Mouse (Mus musculus) gastrocnemius, postnatal 4 days (tissue): Measurements from ENCODE around the gene Fkbp15. TPM values are rescaled to one million over a fixed set of nuclear protein-coding genes. Genes with fewer than 3 reads are reported as not detected.
A peak's percentile ranks its signal among the peaks of the same experiment; 100 is the strongest.

ENCODE experiments used
- DNase-seq, 2 experiments: peaks; one replicate each; pipeline ENCODE4 v3.0.0; 2021 to 2022; ENCODE audit warnings: low spot score in 2 of 2, mixed read lengths in 2 of 2
- total RNA-seq, 2 experiments: library from RNA; stranded (reverse); gene quantifications; 2 replicates each; pipeline ENCODE4 v1.2.3; 2021

The Fkbp15 gene
- total RNA-seq, 2 experiments from 2014 or later, result 26.7 to 28.5 TPM

GRCm38 (mm10) chr4:62322684-62323083, 37.7 kb downstream of the Fkbp15 start:
- DNase-seq, result no peak

DNA sequence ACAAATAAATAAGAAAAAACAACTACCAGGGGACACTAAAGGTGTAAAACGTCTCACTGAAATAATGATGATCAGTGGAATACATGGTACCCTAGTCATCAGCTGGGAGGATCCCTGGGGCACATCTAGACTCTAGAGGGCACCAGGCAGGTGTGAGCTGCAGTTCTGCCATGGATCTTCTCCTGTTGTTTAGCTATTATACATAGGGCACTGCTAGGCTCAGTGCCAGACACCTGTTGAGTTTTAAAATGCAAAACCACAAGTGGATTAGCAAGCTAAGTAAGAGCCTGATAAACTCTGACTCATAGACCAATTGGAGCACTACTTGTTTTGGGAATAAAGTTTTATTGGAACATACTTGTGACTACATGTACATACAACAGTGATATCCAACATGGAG, 42.1 kb downstream of the Fkbp15 start:
- no peak for DNase-seq

GRCm38 (mm10) chr4:62316456-62316855, 43.9 kb downstream of the Fkbp15 start:
- no peak for DNase-seq

GRCm38 (mm10) chr4:62314516-62314915, 45.8 kb downstream of the Fkbp15 start:
- DNase-seq, result no peak

- DNase-seq, result no peak
These were observed 46.6 kb downstream of the Fkbp15 start for GRCm38 (mm10) chr4:62313641-62314211.

GRCm38 (mm10) chr4:62312821-62313220, 47.5 kb downstream of the Fkbp15 start:
- no peak for DNase-seq

- DNase-seq, result no peak
These were observed 51.9 kb downstream of the Fkbp15 start for GRCm38 (mm10) chr4:62308406-62308805.

- DNase-seq, result no peak
These were observed 53.5 kb downstream of the Fkbp15 start for GRCm38 (mm10) chr4:62306840-62307239.

GRCm38 (mm10) chr4:62306301-62306700, 54.0 kb downstream of the Fkbp15 start:
- DNase-seq, result no peak

GRCm38 (mm10) chr4:62303288-62303687, 57.1 kb downstream of the Fkbp15 start:
- no peak for DNase-seq

- DNase-seq, result no peak
These were observed 57.6 kb downstream of the Fkbp15 start for GRCm38 (mm10) chr4:62302795-62303194.

DNA sequence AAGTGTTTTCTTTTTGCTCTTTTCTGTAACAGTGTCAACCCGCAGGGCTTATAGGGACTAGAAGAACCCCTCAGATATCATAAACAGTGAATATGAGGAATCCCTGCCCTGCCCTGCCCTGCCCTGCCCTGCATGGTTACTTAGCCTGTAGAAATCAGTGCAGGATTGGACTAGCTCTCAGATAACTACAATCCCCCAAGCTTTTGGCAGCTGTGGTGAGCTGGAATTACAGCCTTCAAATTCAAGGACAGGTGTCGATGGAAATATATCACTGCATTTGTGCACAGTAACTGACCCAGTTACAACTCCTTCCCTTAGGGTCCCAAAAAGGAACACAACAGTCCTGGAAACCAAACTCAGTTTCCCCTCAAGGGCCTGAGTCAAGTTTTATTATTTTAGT, 60.3 kb downstream of the Fkbp15 start:
- no peak for DNase-seq

GRCm38 (mm10) chr4:62297280-62298130, 62.8 kb downstream of the Fkbp15 start:
- no peak for DNase-seq

DNA sequence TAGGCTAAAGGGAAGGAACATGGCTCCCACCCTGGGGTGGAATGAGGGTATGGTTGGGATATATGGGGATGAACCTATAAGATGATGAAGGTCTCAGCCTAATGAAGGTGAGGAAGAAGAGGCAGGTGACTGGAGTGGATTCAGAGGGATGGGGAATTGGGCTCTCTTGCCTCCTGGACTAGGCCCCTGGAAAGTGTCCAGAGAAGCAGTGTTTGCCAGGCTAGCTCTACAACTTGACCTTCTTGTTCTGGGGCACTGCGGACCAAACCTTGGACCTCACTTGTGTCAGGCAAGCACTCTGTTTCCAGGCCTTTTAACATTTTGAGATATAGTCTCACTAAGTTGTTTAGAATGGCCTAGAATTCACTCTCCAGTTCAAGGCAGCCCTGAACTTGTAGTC, 65.6 kb downstream of the Fkbp15 start:
- peak in 1 of 2 experiments; percentile 7 for DNase-seq

DNA sequence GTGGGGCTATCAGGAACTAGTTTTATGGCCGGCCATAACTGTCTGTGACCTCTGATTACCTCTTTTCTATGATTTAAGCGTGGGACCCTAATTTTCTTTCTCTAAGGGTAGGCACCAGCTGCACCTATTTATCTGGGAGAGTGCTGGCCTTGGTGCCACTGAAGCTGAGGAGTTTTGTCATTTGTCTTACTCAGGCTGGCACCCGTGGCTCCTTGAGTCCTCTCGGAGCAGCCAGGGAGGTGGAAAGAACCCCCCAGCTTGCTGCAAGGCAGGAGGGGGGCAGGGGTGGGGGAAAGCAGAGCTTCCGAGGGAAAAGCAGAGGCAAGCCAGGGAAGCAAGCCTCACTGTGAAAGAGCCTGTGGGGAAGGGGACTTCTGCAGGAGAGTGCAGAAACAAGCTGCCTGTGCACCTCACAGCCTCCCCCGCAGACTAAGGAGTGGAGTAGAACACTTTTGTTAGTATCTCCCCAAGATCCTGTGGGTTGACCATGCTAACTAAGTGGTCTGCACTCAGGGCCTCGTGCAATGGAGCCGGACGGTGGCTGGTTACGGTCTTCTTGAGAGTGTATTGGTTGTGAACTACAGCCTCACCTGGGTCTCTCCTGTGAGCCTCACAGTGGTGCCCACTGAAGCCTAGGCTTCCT, 67.0 kb downstream of the Fkbp15 start:
- DNase-seq, result peak in 1 of 2 experiments; percentile 12

GRCm38 (mm10) chr4:62292461-62293180, 67.7 kb downstream of the Fkbp15 start:
- no peak for DNase-seq

GRCm38 (mm10) chr4:62290816-62291505, 69.4 kb downstream of the Fkbp15 start:
- peak in 1 of 2 experiments; percentile 5 for DNase-seq

DNA sequence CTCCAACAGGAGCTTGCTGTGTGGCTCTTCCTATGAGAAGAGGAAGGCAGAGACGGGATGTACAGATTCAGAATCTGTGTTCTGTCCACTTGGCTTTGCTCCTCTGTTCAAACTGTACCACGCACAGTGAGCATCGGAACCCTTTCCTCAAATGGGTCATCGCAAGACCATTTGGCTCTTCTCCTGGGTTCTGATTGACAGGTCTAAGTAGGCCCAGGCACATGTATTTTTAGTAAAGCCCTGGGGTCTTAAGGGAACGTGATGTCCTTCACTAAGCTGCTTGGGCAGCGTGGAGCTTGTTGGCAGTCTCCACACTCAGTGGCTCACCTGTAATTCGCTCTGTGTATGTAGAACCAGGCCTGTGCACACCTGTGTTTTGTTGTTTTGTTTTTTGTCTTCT, 71.1 kb downstream of the Fkbp15 start:
- DNase-seq, result no peak

DNA sequence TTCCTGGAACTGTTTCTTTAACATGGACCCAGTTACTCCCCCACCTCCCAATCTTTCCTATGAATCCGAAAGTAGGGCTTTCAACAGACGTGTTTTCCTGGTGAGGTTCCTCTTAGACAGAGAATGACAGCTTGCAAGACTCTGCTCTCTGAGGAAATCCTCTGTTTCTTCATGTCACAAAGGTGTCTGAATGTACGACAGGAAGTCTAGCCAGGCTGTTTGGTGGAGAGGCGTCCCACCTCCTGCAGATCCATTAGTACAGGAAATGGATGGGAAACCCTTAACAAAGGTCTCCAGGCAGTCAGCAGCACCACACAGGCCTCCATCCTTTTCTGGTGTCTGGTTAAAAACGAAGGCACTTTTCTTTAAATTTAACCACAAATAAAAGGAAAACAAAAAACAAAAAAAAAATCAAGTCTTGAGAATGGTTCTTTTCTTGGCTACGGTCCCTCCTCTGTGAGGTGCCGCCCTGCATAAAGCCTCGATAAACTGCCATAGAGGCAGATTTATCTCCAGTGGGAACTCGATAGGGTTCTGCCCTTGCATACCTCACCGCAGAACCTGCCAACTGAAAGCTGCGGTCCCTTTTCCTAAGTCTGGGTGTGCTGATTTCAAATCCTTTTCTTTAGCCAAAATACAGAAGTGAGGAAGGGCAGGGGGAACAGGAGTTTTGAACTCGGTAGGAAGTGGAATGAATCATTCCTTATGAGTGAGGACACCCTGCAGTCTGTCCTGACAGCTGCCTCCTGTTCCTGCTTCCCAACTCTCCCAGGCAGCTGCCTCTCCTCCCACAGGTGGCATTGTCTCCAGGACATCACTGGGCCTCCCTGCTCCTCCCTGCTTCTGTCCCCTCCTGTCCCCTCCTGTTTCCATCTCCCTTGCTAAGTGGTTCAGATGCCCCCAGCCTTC, 73.1 kb downstream of the Fkbp15 start:
- peak in 1 of 2 experiments; percentile 15 for DNase-seq
